Mouse (Mus musculus) cerebral cortex, adult 2 months (tissue): ENCODE data around the gene Qrfpr.

Source experiments
- WGBS: fragments of 180-500 bp; shearing (Covaris S2); methylation state at CpG from one replicate; pipeline ENCODE4 v1.1.7; 2018; 5-methylcytosine and 5-hydroxymethylcytosine counted together

Qrfpr gene

DNA sequence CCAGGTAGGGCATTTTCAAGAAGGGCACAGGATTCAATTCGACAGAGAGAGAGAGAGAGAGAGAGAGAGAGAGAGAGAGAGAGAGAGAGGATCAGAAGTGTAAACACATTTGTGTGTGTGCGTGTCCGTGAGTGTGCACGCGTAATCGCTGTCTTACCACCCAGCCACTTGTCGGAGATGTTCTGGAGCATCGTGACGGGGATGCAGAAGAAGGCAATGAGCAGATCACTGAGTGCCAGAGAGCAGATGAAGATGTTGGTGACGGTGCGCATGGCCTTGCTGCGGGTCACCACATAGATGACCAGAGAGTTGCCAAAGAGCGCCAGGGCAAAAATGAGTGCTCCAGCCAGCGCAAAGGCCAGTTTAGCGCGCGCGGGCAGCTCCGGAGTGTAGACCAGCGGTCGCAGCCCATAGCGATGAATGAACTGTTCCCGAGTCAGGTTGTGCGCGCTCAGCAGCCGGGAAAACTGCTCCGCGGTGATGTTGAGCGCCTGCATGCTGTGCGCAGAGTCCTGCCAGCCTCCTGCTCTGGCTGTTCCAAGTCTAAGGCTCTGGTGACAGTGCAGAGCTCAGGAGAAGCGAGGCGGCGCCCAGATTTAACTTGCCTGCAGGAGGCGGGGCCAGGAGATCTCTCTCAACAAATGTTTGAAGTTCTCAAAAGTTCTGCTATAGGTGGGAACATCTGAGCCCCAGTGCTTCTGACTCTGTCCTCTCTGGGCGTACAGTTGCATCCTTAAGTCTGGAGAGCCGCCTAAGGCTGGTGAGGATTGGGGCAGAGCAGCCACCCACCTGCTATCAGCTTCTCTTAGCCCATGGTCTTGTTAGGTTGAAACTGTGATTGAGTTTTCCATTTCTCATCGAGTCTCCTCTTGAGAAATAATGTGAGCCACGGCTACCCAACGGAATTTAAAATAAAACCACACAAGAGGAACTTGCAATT lies at the start of gene Qrfpr:
Gene Qrfpr (minus strand): TSS at position 571 of the 940 bp plus-strand sequence.
- WGBS = 6% methylated on average over 39 of the region's 39 CpGs

- WGBS = 39% methylated on average over 11 of the region's 11 CpGs
Measured at GRCm38 (mm10) chr3:36263873-36264272, 41.8 kb upstream of the Qrfpr start.

- 54% methylated on average over 4 of the region's 4 CpGs for WGBS
Measured at GRCm38 (mm10) chr3:36263265-36263664, 41.2 kb upstream of the Qrfpr start.

GRCm38 (mm10) chr3:36250585-36250984 lies 28.5 kb upstream of the Qrfpr start:
- WGBS = 45% methylated on average over 5 of the region's 5 CpGs

- WGBS = 86% methylated on average over 2 of the region's 2 CpGs
Measured at GRCm38 (mm10) chr3:36248446-36248845, 26.3 kb upstream of the Qrfpr start.

- WGBS = 67% methylated on average over 2 of the region's 2 CpGs
Measured at GRCm38 (mm10) chr3:36229941-36230340, 7.8 kb upstream of the Qrfpr start.

GRCm38 (mm10) chr3:36227246-36227645 lies 5.1 kb upstream of the Qrfpr start:
- 63% methylated on average over 1 of the region's 1 CpGs for WGBS

GRCm38 (mm10) chr3:36223361-36223760 lies 1.2 kb upstream of the Qrfpr start:
- WGBS = 58% methylated on average over 2 of the region's 2 CpGs

- WGBS = 79% methylated on average over 4 of the region's 4 CpGs
Measured at GRCm38 (mm10) chr3:36212758-36213157, 9.4 kb downstream of the Qrfpr start.

DNA sequence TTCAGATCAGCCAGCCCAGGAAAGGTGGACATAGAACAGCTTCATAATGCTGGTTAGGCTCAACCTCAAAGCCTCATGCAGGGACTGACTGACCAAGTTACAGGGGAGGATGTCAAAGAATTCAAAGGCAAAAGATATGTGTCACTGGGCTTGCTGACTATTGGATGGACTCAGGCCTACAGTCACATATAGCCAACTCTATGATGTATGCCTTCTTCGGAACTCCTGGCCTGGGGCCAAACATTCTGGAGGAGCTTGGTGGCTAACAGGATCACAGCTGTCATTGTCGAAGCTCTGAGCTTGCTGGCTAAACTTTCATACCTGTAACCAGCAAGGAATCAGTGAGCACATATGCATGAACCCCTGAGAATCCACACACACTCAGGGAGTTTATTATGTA lies 11.2 kb downstream of the Qrfpr start:
- 22% methylated on average over 2 of the region's 2 CpGs for WGBS

GRCm38 (mm10) chr3:36209776-36210555 lies 12.1 kb downstream of the Qrfpr start:
- WGBS = 28% methylated on average over 11 of the region's 11 CpGs

GRCm38 (mm10) chr3:36207520-36208264 lies 14.4 kb downstream of the Qrfpr start:
- WGBS = 72% methylated on average over 19 of the region's 19 CpGs

DNA sequence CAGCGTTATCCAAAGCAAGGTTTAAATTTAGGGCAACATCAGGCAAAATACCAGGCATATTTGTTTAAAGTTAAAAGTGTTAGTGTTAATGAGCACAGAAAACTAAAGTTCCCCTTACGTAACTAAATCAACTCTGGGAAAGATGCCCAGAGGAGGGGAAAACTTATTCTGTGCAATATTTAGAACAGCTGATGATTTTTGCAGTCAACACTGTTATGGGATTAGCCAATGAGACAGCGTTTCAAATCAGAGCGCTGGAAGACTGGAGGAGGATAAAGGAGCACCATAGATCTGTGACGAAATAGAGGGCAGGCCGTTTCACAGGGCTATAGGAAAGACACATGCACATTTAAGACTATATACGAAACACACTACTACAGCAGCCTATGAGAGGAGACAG lies 19.2 kb downstream of the Qrfpr start:
- WGBS = 35% methylated on average over 7 of the region's 7 CpGs

- 51% methylated on average over 5 of the region's 5 CpGs for WGBS
Measured at GRCm38 (mm10) chr3:36201098-36201497, 21.0 kb downstream of the Qrfpr start.

DNA sequence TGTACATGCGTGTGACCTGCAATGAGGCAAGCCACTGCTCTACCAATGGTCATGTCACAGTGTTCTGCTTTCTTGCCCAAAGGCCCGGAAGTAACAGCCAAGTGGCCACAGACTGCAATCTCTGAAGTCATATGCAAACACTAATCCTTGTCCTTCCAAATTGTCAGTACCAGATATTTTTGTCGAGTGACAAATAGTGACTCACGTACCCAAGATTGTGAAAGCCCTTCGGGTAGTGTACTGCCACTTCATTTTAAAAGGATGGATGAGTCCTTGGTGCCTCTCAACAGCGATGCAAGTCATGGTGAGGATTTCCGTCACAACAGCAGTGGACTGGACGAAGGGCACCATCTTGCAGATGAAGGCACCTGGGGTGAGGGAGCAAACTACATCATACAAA lies 32.9 kb downstream of the Qrfpr start:
- 81% methylated on average over 8 of the region's 8 CpGs for WGBS

- 74% methylated on average over 4 of the region's 4 CpGs for WGBS
Measured at GRCm38 (mm10) chr3:36186510-36186909, 35.6 kb downstream of the Qrfpr start.

DNA sequence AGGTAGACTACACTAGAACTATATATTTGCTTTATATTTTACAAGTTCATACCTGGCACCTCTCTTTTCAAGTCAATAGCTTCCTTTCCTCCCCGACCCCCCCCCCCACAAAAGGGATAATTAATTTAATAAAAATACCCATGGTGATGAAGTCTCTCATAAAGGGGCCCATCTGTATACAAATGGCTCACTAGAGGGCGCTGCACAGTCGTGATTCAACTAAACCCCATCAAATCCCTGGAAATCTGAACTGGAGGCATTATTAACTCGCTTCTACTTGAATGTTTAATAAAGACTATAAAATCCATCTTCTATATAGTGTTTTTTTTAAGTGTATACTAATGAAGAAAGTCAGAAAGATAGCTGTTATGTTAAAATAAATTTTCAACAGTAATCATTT lies 40.6 kb downstream of the Qrfpr start:
- WGBS = 3% methylated on average over 4 of the region's 4 CpGs

DNA sequence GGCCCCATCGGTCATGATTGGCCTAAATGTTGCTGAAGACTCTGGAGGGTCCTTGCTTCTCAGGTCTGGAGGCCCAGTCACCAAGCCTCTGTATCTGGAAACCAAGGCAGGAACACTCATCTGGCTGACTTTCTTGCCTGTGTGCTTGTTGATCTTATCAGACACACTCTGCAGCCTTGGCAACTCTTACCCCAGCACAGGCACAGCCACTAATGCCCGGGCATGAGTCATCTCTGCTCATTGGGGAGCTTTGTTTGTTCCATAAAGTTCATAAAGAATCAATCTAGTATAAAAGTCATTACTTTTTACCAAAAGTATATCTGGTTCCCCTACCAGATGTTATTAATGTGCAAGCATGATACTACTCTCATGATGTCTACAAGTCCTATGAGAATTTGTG lies 48.4 kb downstream of the Qrfpr start:
- WGBS = 83% methylated on average over 2 of the region's 2 CpGs

DNA sequence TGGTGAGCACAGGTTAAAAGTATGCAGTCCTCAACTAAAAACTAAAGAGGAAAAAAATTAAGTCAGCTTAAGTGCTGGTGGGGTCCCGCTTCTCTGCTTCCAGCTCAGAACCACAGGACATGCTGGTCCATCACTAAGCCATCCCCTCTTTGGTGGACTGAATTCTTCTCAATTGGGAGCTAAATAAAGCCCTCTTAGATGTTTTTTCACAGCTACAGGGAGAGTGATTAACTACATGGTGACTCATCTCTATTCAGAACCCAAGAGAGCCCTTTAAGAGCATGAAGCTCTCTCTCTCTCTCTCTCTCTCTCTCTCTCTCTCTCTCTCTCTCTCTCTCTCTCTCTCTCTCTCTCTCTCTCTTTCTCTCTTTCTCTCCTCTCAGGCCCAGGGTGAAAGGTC lies 50.8 kb downstream of the Qrfpr start:
- WGBS = 86% methylated on average over 1 of the region's 1 CpGs

DNA sequence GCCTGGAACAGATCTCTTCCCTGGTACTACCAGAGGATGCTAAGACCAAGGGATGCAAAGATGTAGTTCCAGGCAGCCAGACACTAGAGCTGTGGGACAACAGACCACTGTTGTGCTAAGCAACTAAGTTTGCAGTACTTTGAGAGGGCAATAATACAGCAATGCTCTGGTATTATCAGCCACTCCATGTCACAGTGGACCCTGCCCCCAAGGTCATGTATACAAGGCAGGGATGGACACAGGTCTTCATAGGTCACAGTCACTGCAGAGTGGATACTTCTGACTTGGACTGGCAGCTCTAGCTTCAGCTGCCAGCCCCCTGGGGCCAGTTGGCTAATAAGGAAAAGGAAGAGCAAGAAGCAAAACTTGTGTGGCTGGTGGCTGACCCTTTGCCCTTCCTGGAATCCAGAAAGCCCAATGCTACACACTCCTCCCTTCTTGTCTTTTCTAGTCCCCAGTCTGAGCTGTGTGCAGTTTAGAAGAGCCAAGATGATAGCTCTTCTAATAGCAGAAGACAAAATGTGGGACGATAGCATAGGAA lies 51.4 kb downstream of the Qrfpr start:
- WGBS = 65% methylated on average over 1 of the region's 1 CpGs

DNA sequence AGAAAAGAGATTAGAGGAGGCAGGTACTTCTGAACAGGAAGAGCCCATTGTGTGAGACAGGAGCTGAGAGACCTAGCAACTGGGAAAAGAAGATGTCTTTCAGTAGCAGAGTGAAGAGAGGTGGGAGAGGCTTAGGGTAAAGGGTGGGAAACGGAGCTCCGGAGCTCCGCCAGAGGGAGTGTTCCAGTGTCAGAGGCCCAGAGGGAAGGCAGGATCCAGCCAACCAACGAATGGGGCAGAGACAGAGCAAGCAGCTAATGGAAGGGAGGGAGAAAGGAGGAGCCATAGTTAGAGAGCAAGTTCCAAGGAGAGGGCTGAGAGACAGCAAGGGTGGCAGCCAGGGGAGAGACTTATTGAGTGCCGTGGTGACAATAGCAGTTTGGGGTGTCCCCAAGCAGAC lies 66.8 kb downstream of the Qrfpr start:
- WGBS = 36% methylated on average over 5 of the region's 5 CpGs
